Mouse (Mus musculus): ENCODE data around the gene 1810062G17Rik. TPM values are rescaled to one million over a fixed set of nuclear protein-coding genes. Genes with fewer than 3 reads are reported as not detected.

Gene 1810062G17Rik
- total and polyA plus RNA-seq, 2 experiments from 2014 or later: 0.91 TPM; not detected in 1

DNA sequence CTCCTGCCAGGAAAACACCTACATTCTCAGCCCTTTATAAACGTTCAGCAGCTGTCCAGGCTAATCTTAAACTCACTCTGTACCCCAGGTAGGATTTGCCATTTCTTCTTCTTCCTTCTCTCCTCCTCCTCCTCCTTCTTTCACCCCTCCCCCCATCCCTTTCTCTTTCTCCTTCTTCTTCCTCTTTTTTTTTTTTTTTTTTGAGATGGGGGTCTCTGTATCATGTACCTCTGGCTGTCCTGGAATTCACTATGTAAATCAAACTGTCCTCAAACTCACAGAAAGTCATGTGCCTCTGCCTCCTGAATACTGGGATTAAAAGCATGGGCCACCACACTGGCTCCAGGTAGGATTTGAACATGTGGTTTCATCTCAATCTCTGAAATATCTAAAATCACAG lies 13.4 kb upstream of the 1810062G17Rik start:
- no peak for ATAC-seq
- no peaks in the 10 kb centered on the region for H3K9me3 ChIP-seq (ENCODE audit: low read length)
- H3K4me2 ChIP-seq (ENCODE audit: low read depth, low read length): no peak overlapping the region
- no peaks in the 10 kb centered on the region for H3K27me3 ChIP-seq (ENCODE audit: insufficient read depth, low read length)
- 44% methylated on average over 1 of the region's 1 CpGs for WGBS
- no peak for DNase-seq (ENCODE audit: low spot score)
- TF ChIP-seq CTCF (IDR thresholded peaks at IDR 0.05; ENCODE audit: low read depth): no peak
- no peak overlapping the region for H3K9ac ChIP-seq (replicated peaks; ENCODE audit: low read length)
- no peak overlapping the region for H3K4me3 ChIP-seq (ENCODE audit: low read length)
- no peaks in the 10 kb centered on the region for H3K36me3 ChIP-seq (ENCODE audit: insufficient read depth, low read length)
- H3K27ac ChIP-seq: no peak overlapping the region
- no peaks in the 10 kb centered on the region for H3K4me1 ChIP-seq (ENCODE audit: insufficient read depth, low read length)

DNA sequence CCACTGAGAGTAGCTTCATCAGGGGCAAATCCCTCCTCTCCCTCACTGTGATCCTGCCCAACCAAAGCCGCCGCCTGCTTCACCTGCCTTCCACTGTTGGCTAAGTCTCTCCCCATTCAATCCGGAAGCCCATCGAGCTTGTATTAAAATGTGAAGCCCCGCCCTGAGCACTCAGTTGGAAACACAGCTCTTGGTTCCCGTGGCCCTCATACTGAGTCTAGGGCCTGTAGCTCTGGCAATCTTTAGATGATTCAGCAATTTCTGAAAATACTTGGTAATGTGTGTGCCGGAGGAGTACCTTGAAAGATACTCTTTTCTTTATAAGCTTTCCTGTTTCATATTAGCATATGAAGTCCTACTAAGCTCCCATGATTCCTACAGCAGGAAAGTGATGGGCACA lies 10.2 kb upstream of the 1810062G17Rik start:
- Histone ChIP-seq H3K4me2 (ENCODE audit: low read depth, low read length) (no peak overlapping the region), H3K36me3 (ENCODE audit: insufficient read depth, low read length) (no peaks in the 10 kb centered on the region), H3K9me3 (ENCODE audit: low read length) (no peaks in the 10 kb centered on the region), H3K9ac (replicated peaks; ENCODE audit: low read length) (no peak overlapping the region), H3K4me3 (ENCODE audit: low read length) (no peak overlapping the region), H3K27ac (no peak overlapping the region), H3K27me3 (ENCODE audit: insufficient read depth, low read length) (no peaks in the 10 kb centered on the region), H3K4me1 (ENCODE audit: insufficient read depth, low read length) (no peaks in the 10 kb centered on the region)
- 60% methylated on average over 7 of the region's 7 CpGs for WGBS
- ATAC-seq (no peak), DNase-seq (ENCODE audit: low spot score) (no peak)
- no peak for TF ChIP-seq CTCF (IDR thresholded peaks at IDR 0.05; ENCODE audit: low read depth)

DNA sequence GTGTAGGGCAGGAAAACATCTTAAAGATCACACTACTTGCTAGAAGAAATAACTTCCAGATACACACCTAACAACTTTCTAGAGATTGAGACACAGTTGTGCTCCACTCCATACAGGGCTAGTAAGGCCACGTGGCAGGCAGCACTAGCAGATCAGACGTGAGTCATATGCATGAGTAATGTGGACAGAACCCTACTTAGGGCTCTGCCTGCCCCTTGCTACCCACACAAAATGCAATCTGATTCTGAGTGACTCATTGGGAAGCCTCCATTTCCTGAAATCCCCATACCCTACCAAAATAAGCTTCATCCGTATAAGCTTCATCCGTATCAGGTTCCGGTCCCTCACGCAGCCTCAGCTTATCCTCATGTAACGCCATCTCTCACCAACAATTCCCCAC lies 8.1 kb upstream of the 1810062G17Rik start:
- Histone ChIP-seq H3K27me3 (ENCODE audit: insufficient read depth, low read length) (no peaks in the 10 kb centered on the region), H3K9me3 (ENCODE audit: low read length) (no peaks in the 10 kb centered on the region), H3K36me3 (ENCODE audit: insufficient read depth, low read length) (no peaks in the 10 kb centered on the region), H3K4me1 (ENCODE audit: insufficient read depth, low read length) (no peaks in the 10 kb centered on the region), H3K4me2 (ENCODE audit: low read depth, low read length) (no peak overlapping the region), H3K4me3 (ENCODE audit: low read length) (no peak overlapping the region), H3K27ac (no peak overlapping the region), H3K9ac (replicated peaks; ENCODE audit: low read length) (no peak overlapping the region)
- WGBS: 90% methylated on average over 7 of the region's 7 CpGs
- no peak for DNase-seq (ENCODE audit: low spot score)
- no peak for ATAC-seq
- TF ChIP-seq CTCF (IDR thresholded peaks at IDR 0.05; ENCODE audit: low read depth): no peak

DNA sequence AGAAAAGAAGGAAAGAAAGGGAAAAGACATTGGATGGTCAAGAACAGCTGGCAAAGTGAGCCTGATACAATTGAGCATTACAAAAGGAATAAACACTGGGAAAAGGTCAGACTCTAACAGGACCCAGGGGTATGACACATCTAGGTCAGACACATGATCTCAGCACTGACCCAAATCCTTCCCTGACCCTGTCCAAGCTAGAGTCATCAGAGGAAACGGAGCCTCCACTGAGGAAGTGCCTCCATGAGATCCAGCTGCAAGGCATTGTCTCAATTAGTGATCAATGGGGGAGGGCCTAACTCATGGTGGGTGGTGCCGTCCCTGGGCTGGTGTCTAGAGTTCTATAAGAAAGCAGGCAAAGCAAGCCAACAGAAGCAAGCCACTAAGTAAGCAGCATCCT lies 6.9 kb upstream of the 1810062G17Rik start:
- H3K27me3 ChIP-seq (ENCODE audit: insufficient read depth, low read length): no peaks in the 10 kb centered on the region
- no peak for TF ChIP-seq CTCF (IDR thresholded peaks at IDR 0.05; ENCODE audit: low read depth)
- no peak for DNase-seq (ENCODE audit: low spot score)
- no peak for ATAC-seq
- H3K27ac ChIP-seq: no peak overlapping the region
- WGBS: 59% methylated on average over 2 of the region's 2 CpGs
- H3K9ac ChIP-seq (replicated peaks; ENCODE audit: low read length): no peak overlapping the region
- H3K4me3 ChIP-seq (ENCODE audit: low read length): no peak overlapping the region
- H3K9me3 ChIP-seq (ENCODE audit: low read length): no peaks in the 10 kb centered on the region
- H3K4me2 ChIP-seq (ENCODE audit: low read depth, low read length): no peak overlapping the region
- H3K4me1 ChIP-seq (ENCODE audit: insufficient read depth, low read length): no peaks in the 10 kb centered on the region
- no peaks in the 10 kb centered on the region for H3K36me3 ChIP-seq (ENCODE audit: insufficient read depth, low read length)

DNA sequence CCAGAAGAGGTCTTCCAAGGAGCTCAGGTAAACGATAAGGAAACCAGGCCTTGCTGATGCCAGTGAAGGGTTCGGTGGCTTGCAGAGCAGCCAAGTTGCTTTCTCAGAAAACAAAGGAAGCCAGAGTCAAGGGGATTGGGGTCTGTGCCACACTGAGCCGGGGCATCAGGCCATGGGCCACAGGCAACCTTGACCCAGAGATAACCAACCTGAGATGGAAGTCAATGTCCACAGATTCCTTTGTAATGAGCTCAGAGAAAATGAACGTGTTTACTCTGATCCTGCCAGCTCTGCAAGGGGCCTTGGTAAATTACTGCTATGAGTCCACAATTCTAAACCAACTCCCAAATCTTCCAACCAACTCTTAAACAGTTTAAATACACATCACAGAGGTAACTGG lies 3.9 kb upstream of the 1810062G17Rik start:
- Histone ChIP-seq H3K9me3 (ENCODE audit: low read length) (no peaks in the 10 kb centered on the region), H3K9ac (replicated peaks; ENCODE audit: low read length) (no peak overlapping the region), H3K4me1 (ENCODE audit: insufficient read depth, low read length) (peaks cover 5% of the 10 kb centered on the region; the same call in 1 of the 2 replicates), H3K27me3 (ENCODE audit: insufficient read depth, low read length) (no peaks in the 10 kb centered on the region), H3K36me3 (ENCODE audit: insufficient read depth, low read length) (no peaks in the 10 kb centered on the region), H3K4me3 (ENCODE audit: low read length) (no peak overlapping the region), H3K4me2 (ENCODE audit: low read depth, low read length) (no peak overlapping the region), H3K27ac (no peak overlapping the region)
- DNase-seq (ENCODE audit: low spot score) (no peak), ATAC-seq (no peak)
- no peak for TF ChIP-seq CTCF (IDR thresholded peaks at IDR 0.05; ENCODE audit: low read depth)
- 69% methylated on average over 4 of the region's 4 CpGs for WGBS

DNA sequence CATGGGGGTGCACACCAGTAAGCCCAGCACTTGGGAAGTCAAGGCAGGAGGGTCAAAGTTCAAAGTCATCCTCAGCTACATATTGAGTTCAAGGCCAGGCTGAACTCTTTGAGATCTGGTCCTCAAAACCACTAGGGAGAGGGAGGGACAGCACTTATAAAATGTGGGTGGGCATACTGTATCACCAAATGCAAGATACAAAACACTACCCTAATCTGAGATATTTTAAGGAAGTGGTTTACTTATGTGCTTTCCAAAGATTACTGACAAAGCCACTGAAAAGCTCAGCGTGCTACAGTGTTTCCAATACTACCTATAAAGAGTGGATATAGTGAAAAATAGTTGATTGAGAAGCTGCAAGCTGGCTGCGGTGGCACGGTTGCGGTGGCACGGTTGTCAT lies 2.5 kb upstream of the 1810062G17Rik start:
- H3K9ac ChIP-seq (replicated peaks; ENCODE audit: low read length): no peak overlapping the region
- ATAC-seq: no peak
- 90% methylated on average over 5 of the region's 5 CpGs for WGBS

DNA sequence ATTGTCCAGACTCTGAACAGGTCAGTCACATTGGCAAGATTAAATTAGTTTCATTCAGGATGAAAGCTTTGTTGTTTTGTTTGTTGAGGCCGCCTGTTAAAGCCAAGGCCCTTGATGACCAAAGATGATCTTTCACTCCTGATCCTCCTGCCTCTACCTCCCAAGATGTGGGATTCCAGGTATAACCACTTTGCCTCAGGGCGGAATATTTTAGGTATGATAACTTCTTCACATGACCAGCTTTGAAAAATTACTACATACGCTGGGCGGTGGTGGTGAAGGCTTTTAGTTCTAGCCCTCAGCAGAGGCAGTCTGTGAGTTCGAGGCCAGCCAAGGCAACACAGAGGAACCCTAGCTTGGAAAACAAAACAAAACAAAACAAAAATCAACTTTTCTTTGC lies 1.3 kb upstream of the 1810062G17Rik start:
- no peak for TF ChIP-seq CTCF (IDR thresholded peaks at IDR 0.05; ENCODE audit: low read depth)
- Histone ChIP-seq H3K27ac (0 out of 2 replicates have a peak overlapping the region, but pooled peaks have one; percentile 64), H3K4me3 (ENCODE audit: low read length) (peak overlapping the region; percentile 62; the same call in 1 of the 2 replicates), H3K36me3 (ENCODE audit: insufficient read depth, low read length) (no peaks in the 10 kb centered on the region), H3K27me3 (ENCODE audit: insufficient read depth, low read length) (no peaks in the 10 kb centered on the region), H3K4me2 (ENCODE audit: low read depth, low read length) (peak overlapping the region; percentile 98), H3K9me3 (ENCODE audit: low read length) (no peaks in the 10 kb centered on the region), H3K9ac (replicated peaks; ENCODE audit: low read length) (no peak overlapping the region), H3K4me1 (ENCODE audit: insufficient read depth, low read length) (peaks cover 5% of the 10 kb centered on the region; the same call in 1 of the 2 replicates)
- DNase-seq (ENCODE audit: low spot score) (no peak), ATAC-seq (no peak)
- 80% methylated on average over 5 of the region's 5 CpGs for whole genome bisulfite sequencing

More for the DNA sequence above, 2.5 kb upstream of the 1810062G17Rik start:
- no peak overlapping the region for H3K27ac ChIP-seq
- H3K27me3 ChIP-seq (ENCODE audit: insufficient read depth, low read length): no peaks in the 10 kb centered on the region
- H3K4me3 ChIP-seq (ENCODE audit: low read length): no peak overlapping the region
- no peak overlapping the region for H3K4me2 ChIP-seq (ENCODE audit: low read depth, low read length)
- H3K4me1 ChIP-seq (ENCODE audit: insufficient read depth, low read length): peaks cover 5% of the 10 kb centered on the region; the same call in 1 of the 2 replicates
- no peaks in the 10 kb centered on the region for H3K36me3 ChIP-seq (ENCODE audit: insufficient read depth, low read length)
- no peak for DNase-seq (ENCODE audit: low spot score)
- no peak for TF ChIP-seq CTCF (IDR thresholded peaks at IDR 0.05; ENCODE audit: low read depth)
- H3K9me3 ChIP-seq (ENCODE audit: low read length): no peaks in the 10 kb centered on the region

All from hindbrain, postnatal 0 days (tissue).